Mouse (Mus musculus) inflammation-experienced regulatory T-cells (primary cell): ENCODE results near the gene Krtap4-16. TPM values are rescaled to one million over a fixed set of nuclear protein-coding genes. Genes with fewer than 3 reads are reported as not detected.

Source experiments
- polyA plus RNA-seq, 2 experiments: library from polyadenylated mRNA; unstranded; fragments of 100-300 nt; shearing (Covaris generic); gene quantifications; one replicate each; pipeline ENCODE4 v1.2.1; 2017

The Krtap4-16 gene
- under 1 TPM in 1 of 2 experiments, not detected in 1; 0.60 TPM for polyA plus RNA-seq

GRCm38 (mm10) chr11:99851508-99851907 is at the start of gene Krtap4-16:
Gene Krtap4-16 (minus strand): TSS chr11:99851608.

DNA sequence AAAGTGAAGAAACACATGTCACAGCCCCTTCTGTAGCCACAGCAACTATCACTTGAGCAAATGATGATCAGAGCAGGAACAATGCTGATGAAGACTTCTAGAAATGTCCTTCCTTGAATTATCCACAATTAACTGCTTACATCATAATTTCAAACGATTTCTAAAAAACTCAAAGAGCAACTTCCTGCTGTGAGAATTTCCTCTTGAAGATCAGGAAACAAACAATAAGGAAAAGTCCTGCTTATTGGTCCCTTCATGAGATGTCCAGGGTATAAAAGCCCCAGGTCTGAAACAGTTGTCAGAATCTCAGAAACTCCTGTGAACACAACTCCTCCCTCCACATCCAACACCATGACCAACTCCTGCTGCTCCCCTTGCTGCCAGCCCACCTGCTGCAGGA is 27.5 kb upstream of the Krtap4-16 start, which contains the start of gene Gm11567:
Gm11567 (plus strand) TSS at position 301 of the 400 bp plus-strand sequence.

DNA sequence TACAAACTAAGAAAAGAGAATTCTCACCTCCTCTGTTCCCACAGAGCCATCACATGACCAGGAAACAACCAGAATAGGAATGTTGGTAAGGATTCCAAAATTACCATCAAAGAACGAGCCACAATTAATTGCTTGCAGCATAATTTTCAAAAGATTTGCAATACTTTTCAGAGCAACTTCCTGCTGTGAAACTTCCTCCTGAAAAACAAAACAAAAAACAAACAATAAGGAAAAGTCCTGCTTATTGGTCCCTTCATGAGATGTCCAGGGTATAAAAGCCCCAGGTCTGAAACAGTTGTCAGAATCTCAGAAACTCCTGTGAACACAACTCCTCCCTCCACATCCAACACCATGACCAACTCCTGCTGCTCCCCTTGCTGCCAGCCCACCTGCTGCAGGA is 21.7 kb upstream of the Krtap4-16 start, which contains the start of gene Krtap9-1:
Krtap9-1 (plus strand) TSS at position 301 of the 400 bp plus-strand sequence.

DNA sequence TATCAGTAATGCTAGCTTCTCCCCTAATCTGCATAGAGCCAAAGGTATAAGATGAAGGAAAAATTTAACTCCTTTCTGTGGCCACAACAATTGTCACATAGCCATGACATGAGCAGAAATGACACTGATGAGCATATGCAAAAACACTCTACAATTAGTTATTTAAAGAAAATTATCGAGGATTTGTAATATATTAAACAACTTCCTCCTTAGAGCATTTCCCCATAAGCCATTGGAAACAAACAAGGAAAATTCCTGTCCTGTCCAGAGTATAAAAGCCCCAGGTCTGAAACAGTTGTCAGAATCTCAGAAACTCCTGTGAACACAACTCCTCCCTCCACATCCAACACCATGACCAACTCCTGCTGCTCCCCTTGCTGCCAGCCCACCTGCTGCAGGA is 12.8 kb upstream of the Krtap4-16 start, which contains the start of gene Gm11559:
Gm11559 (plus strand) TSS at position 301 of the 400 bp plus-strand sequence.

DNA sequence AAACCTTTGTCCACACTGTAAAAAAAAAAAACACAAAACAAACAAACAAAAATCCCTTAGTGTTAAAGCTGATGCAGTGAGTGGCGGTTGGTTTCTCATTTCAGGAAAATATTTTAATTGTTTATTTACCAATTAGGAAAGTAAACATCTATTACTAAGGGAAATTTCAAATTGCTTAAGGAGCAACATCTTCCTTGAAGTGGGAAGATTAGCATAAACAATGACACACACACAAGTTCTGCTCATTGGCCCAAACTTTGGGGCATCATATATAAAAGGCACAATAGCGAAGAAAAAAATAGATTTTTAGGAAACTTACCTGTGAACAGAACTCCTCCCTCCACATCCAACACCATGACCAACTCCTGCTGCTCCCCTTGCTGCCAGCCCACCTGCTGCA is 6.2 kb upstream of the Krtap4-16 start, which contains the start of gene Gm11568:
Gm11568 (plus strand) TSS at position 301 of the 400 bp plus-strand sequence.

GRCm38 (mm10) chr11:99837966-99838365 is 13.4 kb downstream of the Krtap4-16 start, which contains the start of gene 2300003K06Rik:
Gene 2300003K06Rik (minus strand): TSS chr11:99838066.

GRCm38 (mm10) chr11:99815566-99815965 is 35.8 kb downstream of the Krtap4-16 start, which contains the start of gene Gm11564:
Gene Gm11564 (minus strand): TSS chr11:99815666.

DNA sequence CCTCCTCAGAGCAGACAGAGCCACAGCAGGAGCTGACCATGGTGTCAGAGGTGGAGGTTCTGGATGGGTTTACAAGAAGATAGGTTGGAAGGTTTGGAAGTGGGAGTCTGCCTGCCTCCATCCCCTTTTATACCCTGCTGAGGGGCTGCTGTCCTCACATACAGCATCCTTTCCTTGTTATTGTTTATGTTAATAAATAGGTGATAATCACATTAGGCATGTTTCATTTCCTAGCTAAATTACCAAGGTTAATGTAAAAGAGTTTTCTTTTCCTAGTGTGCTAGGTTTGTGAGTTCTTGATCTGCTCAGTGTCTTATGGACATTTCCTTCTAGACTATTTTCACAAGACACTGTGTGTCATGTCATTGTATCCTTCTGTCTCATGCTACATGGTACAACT is 41.6 kb downstream of the Krtap4-16 start, which contains the start of gene Krtap4-13:
Krtap4-13 (minus strand) TSS at position 101 of the 400 bp plus-strand sequence.

GRCm38 (mm10) chr11:99804346-99804745 is 47.1 kb downstream of the Krtap4-16 start, which contains the start of gene Gm11554:
Gene Gm11554 (minus strand): TSS chr11:99804446.

Other genes starting within 250 kb of the Krtap4-16 start
- not detected for gene Gm11938, start 248.3 kb downstream of the Krtap4-16 start, polyA plus RNA-seq
- gene Gm11937, start 241.4 kb downstream of the Krtap4-16 start, polyA plus RNA-seq: not detected
- not detected for gene Krtap2-4, start 236.8 kb downstream of the Krtap4-16 start, polyA plus RNA-seq
- not detected for gene Gm11562, start 231.2 kb downstream of the Krtap4-16 start, polyA plus RNA-seq
- under 1 TPM in 1 of 2 experiments, not detected in 1; 0.20 TPM for gene Krtap4-1, start 223.4 kb downstream of the Krtap4-16 start, polyA plus RNA-seq
- not detected for gene Krtap4-2, start 216.5 kb downstream of the Krtap4-16 start, polyA plus RNA-seq
- under 1 TPM in 1 of 2 experiments, not detected in 1; 0.16 TPM for gene Krtap4-7, start 207.5 kb downstream of the Krtap4-16 start, polyA plus RNA-seq
- gene Gm11555, start 201.4 kb downstream of the Krtap4-16 start, polyA plus RNA-seq: not detected
- not detected for gene Gm11563, start 192.6 kb downstream of the Krtap4-16 start, polyA plus RNA-seq
- gene Krtap4-6, start 185.6 kb downstream of the Krtap4-16 start, polyA plus RNA-seq: not detected
- not detected for gene Gm14190, start 160.9 kb downstream of the Krtap4-16 start, polyA plus RNA-seq
- gene Gm14180, start 117.3 kb downstream of the Krtap4-16 start, polyA plus RNA-seq: not detected
- not detected for gene Gm11595, start 78.7 kb downstream of the Krtap4-16 start, polyA plus RNA-seq
- under 1 TPM in 1 of 2 experiments, not detected in 1; 0.24 TPM for gene Krtap4-8, start 70.9 kb downstream of the Krtap4-16 start, polyA plus RNA-seq
- under 1 TPM in 1 of 2 experiments, not detected in 1; 0.28 TPM for gene Krtap4-9, start 66.4 kb downstream of the Krtap4-16 start, polyA plus RNA-seq
- gene Gm11596, start 58.1 kb downstream of the Krtap4-16 start, polyA plus RNA-seq: not detected
- gene Gm11569, start 52.7 kb downstream of the Krtap4-16 start, polyA plus RNA-seq: not detected
- gene Gm11554, start 47.2 kb downstream of the Krtap4-16 start, polyA plus RNA-seq: not detected
- not detected for gene Krtap4-13, start 41.7 kb downstream of the Krtap4-16 start, polyA plus RNA-seq
- gene Gm11564, start 35.9 kb downstream of the Krtap4-16 start, polyA plus RNA-seq: not detected
- not detected for gene 2300003K06Rik, start 13.5 kb downstream of the Krtap4-16 start, polyA plus RNA-seq
- not detected for gene Gm11568, start 6.3 kb upstream of the Krtap4-16 start, polyA plus RNA-seq
- gene Gm11559, start 12.9 kb upstream of the Krtap4-16 start, polyA plus RNA-seq: not detected
- gene Krtap9-1, start 21.8 kb upstream of the Krtap4-16 start, polyA plus RNA-seq: not detected
- gene Gm11567, start 27.6 kb upstream of the Krtap4-16 start, polyA plus RNA-seq: not detected
- gene Krtap31-1, start 56.3 kb upstream of the Krtap4-16 start, polyA plus RNA-seq: not detected
- gene Gm11565, start 63.1 kb upstream of the Krtap4-16 start, polyA plus RNA-seq: not detected
- not detected for gene Krtap31-2, start 84.7 kb upstream of the Krtap4-16 start, polyA plus RNA-seq
- gene Krtap9-5, start 96.9 kb upstream of the Krtap4-16 start, polyA plus RNA-seq: not detected
- gene Krtap29-1, start 127.4 kb upstream of the Krtap4-16 start, polyA plus RNA-seq: not detected
- not detected for gene Krtap16-1, start 135.0 kb upstream of the Krtap4-16 start, polyA plus RNA-seq
- not detected for gene Krtap17-1, start 142.4 kb upstream of the Krtap4-16 start, polyA plus RNA-seq
- gene Krt33a, start 164.6 kb upstream of the Krtap4-16 start, polyA plus RNA-seq: not detected
- gene Krt33b, start 178.3 kb upstream of the Krtap4-16 start, polyA plus RNA-seq: not detected
- gene Krt34, start 189.9 kb upstream of the Krtap4-16 start, polyA plus RNA-seq: under 1 TPM in 1 of 2 experiments, not detected in 1; 0.92 TPM
- gene Krt31, start 198.9 kb upstream of the Krtap4-16 start, polyA plus RNA-seq: under 1 TPM; 0.19 to 0.24 TPM
- gene Krt32, start 236.6 kb upstream of the Krtap4-16 start, polyA plus RNA-seq: not detected
- under 1 TPM in 1 of 2 experiments, not detected in 1; 0.27 TPM for gene Krt35, start 244.6 kb upstream of the Krtap4-16 start, polyA plus RNA-seq